Mouse (Mus musculus) myocyte (in vitro differentiated cells): Measurements from ENCODE around the gene Ubac2.

Experiments used
- MAX ChIP-seq: IDR thresholded peaks from one replicate; pipeline ENCODE4 v1.6.1; 2011; ENCODE audit warnings: low read depth, mild to moderate bottlenecking, control low read depth
- POLR2A ChIP-seq: IDR thresholded peaks from one replicate; pipeline ENCODE4 v1.6.1; 2011; ENCODE audit warnings: low read depth, mild to moderate bottlenecking, control low read depth, moderate library complexity; ENCODE audit not compliant: insufficient read length

DNA sequence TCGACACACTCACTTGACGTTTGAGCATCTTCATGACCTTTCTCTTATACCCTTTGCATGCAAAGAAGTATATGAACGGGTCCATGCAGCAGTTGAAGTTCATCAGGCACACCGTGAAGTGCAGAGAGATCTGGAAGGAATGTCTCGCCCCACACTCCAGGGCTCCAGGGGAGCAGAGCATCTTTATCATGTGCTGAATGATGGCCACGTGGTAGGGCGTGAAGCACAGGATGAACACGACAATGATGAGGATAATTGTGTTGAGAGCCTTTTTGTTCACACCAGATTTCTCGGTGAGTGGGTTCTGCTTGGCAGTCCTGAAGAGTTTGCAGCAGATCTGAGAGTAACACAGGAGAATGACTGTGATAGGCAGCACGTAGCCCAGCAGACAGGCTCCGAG lies 75.7 kb downstream of the Ubac2 start:
- TF ChIP-seq POLR2A (no peak), MAX (no peak)
